Mouse (Mus musculus): ENCODE data around the gene Atad1. TPM values are rescaled to one million over a fixed set of nuclear protein-coding genes. Genes with fewer than 3 reads are reported as not detected.
A peak's percentile ranks its signal among the peaks of the same experiment; 100 is the strongest.
"Not testable (repeated sequence)": the region's sequence is repeated elsewhere in the genome, so short reads cannot be mapped to it uniquely, and the experiment has no call there.

Atad1 gene
- total RNA-seq, 2 experiments from 2014 or later, result 97.1 to 105 TPM

DNA sequence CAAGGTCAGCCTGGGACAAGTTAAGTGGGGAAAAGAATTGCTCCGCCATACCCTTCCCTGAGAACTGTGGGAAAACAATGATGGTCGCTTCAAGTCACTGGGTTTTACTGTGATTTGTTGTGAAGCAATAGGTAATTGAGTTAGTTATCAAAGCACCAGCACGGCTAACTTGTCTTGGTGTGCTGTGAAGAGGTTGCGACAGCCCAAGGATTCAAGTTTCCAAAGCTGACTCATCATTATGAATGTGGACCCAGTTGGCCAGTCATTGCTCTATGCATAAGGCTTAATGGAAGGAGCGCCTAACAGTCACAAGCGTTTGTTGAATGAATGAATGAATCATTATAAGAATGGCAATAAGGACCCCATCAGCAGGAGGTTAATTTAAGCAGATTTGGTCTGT, 12.8 kb upstream of the Atad1 start:
- DNase-seq (ENCODE audit: extremely low spot score in 1 of 2, low spot score in 1 of 2), result no peak

DNA sequence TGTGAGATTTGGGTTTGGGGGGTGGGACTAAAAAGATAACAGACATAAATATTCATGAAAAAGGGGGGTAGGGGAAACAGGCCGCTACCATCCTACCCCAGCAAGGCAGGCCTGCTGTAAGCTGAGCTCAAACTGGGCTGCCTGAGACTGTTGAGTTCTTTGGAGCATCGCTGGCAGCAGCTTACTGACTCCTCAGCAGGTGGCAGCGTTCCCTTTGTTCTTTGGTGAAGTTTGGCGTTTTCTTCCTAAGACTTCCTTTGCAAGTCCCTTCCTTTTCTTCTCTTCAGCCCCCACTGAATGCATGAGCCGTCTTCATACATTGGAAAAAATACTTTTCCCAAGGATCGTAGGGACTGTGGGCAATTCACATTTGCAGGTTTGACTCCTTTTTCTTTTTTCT, 9.8 kb upstream of the Atad1 start:
- DNase-seq (ENCODE audit: extremely low spot score in 1 of 2, low spot score in 1 of 2), result peak in 1 of 2 experiments; percentile 38

DNA sequence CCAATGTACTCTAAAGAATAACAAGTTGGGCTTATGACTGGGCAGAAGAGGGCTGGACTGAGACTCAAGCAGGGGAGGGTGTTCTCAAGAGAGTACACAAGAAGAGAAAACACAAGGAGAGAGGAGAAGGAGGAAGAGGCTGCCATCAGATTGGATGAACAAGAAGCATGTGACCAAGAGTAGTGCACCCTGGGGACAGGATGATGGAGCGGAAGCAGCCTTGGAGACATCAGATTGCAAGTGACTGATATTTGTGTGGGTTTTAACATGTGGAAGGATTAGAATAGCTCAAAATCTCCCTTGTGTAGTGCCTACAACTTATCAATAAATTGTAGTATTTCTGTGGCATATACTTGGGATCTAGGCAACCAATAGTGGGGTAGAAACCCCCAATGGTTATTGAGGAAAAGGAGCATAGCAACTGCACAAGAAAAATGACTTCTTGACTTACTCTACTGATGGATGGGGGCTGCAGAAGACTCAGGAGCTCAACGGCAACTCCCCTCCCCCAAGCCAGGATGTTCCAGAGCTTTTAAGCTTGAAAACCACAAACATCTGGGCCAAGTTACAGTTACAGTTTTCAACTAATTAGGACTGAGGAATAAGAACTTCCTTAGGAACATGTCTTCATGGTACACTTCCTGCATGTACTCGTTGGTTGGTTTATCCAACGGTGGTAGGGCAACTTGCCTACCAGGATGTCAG, 1.2 kb upstream of the Atad1 start:
- DNase-seq (ENCODE audit: extremely low spot score in 1 of 2, low spot score in 1 of 2), result no peak

DNA sequence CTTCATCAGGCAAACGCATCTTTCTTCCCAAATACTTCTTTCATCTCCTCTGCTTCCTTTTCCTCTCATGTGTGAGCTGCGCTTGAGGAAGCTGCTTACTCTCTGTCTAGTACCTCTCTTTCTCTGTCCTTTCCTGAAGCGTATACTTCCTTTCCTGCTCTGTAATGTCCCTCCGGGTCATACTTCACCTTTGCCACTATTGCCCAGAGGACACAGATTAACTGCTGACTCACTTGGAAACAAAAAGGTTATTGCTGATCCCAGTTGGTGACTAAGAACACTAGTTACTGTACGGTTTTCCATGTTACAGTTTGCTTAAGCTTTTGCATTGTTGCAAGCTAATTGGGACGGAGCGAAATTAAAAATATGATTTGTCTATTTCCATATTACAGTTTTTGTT, 1.7 kb downstream of the Atad1 start:
- no peak for DNase-seq (ENCODE audit: extremely low spot score in 1 of 2, low spot score in 1 of 2)

DNA sequence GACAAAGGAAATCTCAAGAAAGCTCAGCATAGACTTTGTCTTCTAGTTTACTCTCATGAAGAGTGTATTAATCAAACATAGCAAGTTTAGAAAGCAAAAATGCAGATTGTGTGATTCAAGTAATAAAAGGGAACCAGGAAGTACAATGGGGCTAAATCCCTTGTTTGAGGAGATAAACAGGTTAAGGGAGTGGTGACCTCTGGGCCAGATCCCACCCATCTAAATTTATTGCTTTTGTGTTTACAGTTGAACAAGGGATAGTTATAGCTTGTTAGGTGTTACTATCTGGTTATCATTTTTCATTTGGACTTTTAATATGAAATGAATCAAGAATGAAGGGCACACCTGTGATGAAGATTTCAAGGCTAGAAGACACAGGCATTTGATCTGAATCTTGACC, 6.7 kb downstream of the Atad1 start:
- no peak for DNase-seq (ENCODE audit: extremely low spot score in 1 of 2, low spot score in 1 of 2)

DNA sequence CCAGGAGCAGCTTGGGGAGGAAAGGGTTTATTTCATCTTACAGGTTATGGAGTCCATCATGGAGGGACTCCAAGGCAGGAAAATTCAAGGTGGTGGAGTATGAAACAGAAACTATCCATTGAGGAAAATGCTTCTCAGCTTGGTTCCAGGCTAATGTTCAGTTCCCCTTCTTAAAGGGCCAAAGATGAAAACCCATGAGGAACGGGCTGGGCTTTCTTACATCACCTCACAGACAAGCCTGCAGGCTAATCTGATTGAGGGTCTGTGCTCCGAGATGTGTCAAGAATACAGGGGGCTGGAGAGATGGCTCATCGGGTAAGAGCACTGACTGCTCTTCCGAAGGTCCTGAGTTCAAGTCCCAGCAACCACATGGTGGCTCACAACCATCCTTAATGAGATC, 9.8 kb downstream of the Atad1 start:
- no peak for DNase-seq (ENCODE audit: extremely low spot score in 1 of 2, low spot score in 1 of 2)

DNA sequence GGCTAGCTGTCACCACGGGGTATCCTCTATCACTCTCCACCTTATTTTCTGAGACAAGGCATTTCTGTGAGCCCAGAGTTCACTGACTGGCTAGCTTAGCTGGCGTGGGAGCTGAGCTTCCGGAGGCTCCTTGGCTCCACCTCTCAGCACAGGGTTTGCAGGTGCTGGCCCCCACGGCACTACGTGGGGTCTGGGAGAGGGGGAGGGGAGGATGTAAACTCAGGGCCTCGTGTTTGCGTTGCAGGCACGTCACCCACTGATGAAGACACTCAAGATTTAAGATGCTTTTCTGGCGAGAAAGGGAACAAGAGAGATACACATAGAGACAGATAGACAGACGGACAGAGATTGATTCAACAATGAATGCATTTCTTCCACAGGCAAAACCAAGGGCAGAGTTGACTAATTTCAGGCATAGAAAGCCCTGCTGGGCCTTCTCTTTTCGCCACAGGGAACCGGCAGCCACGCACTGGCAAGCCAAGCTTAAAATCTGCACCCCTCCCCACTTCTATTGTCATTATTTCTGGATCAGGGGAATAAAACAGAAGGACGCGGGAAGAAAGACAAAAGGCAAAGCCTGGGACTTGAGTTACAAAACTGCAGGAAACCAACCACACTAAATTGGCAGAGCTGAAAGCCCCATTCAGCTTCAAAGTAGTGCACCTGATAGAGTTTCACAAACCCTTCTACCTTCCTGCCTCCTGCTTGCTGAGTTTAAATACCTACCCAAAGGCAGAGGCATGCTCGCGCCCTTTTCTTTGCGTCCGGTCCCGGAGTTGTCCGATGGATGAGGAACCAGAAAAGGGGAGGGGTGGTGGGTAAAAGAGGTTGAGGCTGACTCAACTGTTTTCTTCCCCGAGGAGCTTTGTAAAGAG, 12.9 kb downstream of the Atad1 start:
- no peak for DNase-seq (ENCODE audit: extremely low spot score in 1 of 2, low spot score in 1 of 2)

DNA sequence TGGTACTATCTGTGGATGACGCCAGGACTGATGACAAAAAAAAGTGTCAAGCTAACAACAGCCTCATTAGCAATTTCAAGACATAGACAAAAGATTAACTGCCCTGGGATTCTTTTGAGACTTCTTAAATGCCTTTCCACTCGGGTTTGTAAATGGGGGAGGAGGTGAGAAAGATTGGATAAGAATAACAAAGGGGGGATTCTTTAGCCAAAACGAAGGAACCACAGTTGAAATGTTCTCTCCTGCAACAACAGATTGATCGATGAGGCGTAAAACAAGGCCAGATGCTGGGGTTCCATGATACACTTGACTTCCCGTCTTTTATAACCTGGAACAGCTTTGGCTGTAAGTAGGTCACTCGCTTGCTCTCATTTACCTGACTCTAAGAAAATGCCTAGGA, 15.8 kb downstream of the Atad1 start:
- DNase-seq (ENCODE audit: extremely low spot score in 1 of 2, low spot score in 1 of 2), result no peak

DNA sequence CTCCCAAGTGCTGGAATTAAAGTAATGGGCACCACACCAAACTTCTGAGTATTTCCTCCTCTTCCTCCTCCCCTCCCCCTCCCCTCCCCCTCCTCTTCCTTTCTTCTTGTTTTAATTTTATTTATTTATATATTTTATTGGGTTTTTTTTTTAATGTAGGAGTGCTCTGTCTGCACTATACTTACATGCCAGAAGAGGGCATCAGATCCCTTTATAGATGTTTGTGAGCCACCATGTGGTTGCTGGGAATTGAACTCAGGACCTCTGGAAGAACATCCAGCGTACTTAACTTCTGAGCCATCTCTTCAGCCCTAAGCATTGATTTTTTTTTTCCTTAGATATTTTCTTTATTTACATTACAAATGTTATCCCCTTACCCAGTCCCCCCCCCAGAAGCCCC, 19.3 kb downstream of the Atad1 start:
- no peak for DNase-seq (ENCODE audit: extremely low spot score in 1 of 2, low spot score in 1 of 2)

DNA sequence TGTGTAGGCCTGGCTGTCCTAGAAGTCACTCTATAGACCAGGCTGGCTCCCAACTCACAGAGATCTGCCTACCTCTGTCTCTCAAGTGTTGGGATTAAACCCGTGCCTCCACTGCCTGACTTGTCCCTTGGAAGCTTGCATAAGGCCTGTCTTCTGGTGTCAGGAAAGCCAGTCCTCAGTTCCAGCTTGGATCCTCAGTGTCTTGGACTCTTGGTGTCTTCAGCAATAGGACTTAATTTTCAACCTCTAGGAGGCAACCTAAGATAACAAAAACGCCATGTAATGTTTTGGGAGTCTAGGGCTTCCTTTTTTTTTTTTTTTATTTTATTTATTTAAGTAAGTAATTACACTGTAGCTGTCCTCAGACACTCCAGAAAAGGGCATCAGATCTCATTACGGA, 22.0 kb downstream of the Atad1 start:
- no peak for DNase-seq (ENCODE audit: extremely low spot score in 1 of 2, low spot score in 1 of 2)

DNA sequence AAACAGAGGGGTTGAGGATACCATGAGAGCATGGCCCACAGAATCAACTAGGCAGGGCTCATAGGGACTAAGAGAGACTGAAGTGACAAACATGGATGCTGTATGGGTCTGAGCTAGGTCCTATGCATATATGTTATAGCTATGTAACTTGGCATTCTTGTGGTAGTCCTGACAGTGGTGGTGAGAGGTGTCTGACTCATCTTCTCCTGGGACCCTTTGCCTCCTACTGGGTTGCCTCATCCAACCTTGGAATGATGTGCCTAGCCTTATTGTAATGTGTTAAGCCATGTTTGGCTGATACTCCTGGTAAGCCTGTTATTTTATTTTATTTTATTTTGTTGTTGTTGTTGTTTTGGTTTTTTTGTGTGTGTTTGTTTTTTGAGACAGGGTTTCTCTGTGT, 23.9 kb downstream of the Atad1 start:
- DNase-seq (ENCODE audit: extremely low spot score in 1 of 2, low spot score in 1 of 2), result no peak

DNA sequence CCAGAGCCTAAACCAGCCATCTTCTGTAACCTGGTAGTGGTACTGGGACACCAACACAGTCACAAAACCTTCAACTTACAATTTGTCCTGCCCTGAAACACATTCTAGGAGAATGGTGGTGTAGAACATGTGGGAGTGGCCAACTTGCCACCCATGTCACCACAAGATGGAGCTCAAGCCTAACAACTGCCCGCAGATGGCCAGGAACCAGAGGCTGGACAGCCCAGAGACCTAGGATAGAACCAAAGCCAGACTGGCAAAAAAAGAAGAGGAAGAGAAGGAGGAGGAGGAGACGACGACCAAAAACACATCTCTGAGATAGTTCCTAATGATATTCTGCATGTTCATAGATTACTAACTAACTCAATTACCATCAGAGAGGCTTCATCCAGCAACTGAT, 24.4 kb downstream of the Atad1 start:
- DNase-seq (ENCODE audit: extremely low spot score in 1 of 2, low spot score in 1 of 2), result peak; percentile 34 to 66

DNA sequence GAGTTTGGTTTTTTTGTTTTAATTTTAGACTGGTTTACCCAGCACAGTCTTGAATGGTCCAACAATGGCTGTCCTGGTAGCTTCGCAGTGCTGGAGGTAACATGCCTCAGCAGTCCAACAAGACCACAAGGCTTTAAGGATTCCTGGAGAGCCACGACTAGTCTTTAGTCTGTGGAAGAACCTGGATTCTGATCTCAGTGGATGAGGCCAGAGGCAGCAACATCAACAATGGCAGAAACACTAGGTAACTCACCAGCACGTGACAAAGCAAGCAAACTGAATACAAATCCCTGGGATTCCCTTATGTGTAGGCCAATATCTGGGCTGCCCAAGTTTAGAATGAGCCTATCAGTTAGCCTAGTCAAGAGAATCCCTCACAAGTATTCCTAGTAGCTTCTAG, 26.1 kb downstream of the Atad1 start:
- DNase-seq (ENCODE audit: extremely low spot score in 1 of 2, low spot score in 1 of 2), result no peak

DNA sequence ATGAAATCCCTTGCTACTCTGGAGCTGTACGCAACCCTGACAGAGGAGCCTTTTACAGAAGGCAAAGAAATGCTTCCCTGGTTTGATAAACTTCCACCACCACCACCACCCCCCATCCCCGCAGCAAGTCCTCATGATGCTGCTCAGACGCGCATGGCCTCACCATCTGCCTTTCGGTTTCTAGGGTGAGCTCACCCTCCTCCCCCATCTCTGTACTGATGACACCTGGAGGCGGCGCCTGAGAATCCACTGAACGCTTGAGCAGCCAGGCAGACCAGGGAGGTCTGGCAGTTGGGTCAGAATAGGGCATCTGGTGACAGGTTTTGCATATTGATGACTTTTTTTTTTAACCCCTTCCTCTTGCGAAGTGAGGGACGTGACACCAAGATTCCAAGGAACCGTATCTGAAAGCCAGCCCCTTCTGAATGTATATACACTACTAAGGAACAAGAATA, 27.0 kb downstream of the Atad1 start:
- peak in 1 of 2 experiments; percentile 52 for DNase-seq (ENCODE audit: extremely low spot score in 1 of 2, low spot score in 1 of 2)

DNA sequence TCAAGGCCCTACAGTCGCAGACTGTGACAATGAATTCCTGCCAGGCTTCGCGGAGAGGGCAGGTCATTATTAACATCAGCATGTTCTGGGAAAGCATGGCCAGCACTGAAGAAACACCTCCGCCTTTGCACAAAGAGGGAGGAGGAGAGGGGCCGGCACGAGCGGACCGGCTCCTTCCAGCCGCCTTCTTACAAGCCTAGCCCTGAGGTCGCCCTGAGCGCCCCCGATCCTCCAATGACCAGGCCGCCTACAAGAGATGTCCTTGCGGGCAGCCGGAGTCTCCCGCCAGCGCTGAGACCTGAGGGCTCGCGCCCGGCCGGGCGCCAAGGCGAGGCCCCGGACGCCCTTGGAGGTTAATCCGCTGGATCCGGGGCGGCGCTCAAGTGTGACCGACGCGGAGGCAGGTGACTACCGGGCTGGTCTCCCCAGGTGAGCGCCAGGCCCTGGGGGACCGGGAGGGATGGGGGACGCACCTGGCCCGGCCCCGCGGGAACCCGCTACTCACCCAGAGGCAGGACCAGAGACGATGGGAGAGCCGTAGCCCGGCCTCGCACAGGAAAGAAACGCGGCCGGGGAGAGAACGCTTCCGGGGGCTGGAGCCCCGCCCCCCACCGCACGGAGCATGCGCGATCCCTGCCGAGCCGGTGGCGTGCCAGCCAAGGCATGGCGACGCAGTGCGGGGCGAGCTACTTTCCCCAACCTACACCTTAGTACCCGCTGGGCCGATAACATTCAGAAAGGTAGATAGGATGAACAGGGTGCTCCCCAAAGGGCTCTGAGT, 27.6 kb downstream of the Atad1 start:
- peak; percentile 92 to 96 for DNase-seq (ENCODE audit: extremely low spot score in 1 of 2, low spot score in 1 of 2)

DNA sequence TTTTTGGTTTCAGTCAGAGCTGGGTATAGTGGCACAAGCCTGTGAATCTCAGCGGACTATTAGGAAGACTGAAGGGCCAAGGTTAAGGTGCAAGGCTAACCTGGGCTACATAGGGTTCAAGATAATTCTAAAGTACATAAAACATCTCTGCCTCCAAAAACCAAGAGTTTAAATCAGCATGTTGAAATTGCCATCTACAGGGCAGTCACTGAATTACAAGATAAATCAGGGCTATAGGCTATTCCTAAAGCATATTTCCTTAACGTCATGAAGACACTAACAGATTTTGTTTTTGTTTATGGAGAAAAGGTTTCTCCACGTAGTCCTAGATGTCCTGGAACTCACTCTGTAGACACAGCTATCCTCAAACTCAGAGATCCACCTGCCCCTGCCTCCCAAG, 29.3 kb downstream of the Atad1 start:
- DNase-seq (ENCODE audit: extremely low spot score in 1 of 2, low spot score in 1 of 2), result no peak

DNA sequence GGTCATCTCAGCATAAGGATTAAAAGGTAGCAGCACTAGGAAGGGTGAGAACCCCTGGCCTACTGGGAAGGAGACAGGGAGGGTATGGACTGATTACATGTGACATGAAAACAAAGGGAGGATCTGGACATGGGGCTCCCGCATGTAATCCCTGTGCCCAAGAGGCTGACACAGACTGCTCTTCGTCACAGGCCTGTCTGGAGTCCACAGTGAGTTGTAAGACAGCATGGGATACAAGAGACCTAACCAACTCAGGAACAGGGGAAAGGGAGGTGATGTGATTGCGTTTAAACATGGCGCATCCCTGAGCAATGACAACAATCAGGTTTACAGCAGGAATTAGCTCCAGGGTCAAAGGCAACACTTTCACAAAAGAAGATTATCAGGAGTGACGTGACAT, 30.6 kb downstream of the Atad1 start:
- DNase-seq (ENCODE audit: extremely low spot score in 1 of 2, low spot score in 1 of 2), result no peak

DNA sequence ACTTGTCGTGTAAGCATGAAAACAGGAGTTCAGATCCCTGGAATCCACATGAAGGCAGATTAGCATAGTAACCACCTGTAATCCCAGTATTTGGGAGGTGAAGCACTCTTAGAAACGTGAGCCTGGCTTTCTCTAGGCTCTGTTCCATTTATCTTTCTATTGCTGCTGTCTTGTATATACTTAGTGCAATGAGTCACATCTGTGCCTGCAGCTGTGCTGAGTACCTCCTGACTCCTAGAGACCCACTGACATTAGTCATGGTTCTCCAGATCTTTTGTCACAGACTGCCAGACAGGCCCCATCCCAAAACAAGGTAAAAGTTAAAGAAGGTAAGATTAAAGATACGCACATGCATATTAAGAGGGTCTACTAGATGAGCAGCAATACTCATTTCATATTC, 37.4 kb downstream of the Atad1 start:
- DNase-seq (ENCODE audit: extremely low spot score in 1 of 2, low spot score in 1 of 2), result no peak

DNA sequence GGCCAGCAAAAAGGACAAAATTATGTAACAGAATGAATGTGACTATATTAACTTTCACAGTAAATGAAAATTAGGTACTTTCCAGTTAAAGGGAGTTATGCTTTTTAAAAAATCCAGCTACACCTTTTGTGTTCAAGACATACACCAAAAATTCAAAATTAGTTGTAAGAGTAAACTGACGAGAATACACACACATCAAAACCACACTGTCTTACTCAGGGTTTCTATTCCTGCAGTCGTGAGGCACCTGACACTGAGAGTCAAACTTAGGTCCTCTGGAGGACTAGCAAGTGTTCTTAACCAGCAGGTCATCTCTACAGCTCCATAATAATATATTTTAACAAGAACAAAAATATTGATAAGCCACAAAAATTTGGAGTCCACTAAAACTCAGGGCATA, 42.9 kb downstream of the Atad1 start:
- no peak for DNase-seq (ENCODE audit: extremely low spot score in 1 of 2, low spot score in 1 of 2)

DNA sequence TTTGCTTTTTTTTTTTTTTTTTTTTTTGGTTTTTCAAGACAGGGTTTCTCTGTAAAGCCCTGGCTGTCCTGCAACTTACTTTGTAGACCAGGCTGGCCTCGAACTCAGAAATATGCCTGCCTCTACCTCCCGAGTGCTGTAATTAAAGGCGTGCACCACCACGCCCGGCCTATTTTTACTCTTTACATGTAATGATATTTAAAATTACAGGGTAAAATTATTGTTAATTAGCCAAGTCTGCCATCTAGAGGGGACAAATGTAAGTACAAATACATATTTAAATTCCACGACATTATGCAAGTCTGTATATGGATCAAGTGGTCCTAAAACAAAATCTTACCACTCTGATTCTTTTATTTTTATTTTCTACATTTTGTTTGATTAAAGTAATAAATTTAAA, 49.9 kb downstream of the Atad1 start:
- DNase-seq (ENCODE audit: extremely low spot score in 1 of 2, low spot score in 1 of 2), result no peak

DNA sequence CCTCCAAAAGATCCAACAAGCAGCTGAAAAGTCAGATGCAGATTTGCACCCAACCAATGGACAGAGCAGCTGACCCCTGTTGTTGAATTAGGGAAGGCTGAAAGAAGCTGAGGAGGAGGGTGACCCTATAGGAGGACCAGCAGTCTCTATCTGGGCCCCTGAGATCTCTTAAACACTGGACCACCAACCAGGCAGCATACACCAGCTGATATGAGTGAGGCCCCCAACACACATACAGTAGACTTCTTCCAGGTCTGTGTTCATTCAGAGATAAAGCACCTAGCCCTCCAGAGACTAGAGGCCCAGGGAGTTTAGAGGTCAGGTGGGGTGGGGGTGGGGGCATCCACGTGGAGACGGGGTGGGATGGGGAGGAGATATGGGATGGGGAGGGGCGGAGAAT, 51.4 kb downstream of the Atad1 start:
- not testable (repeated sequence) for DNase-seq (ENCODE audit: extremely low spot score in 1 of 2, low spot score in 1 of 2)

All from layer of hippocampus, postnatal 25 days (tissue).